Mouse (Mus musculus) embryonic facial prominence, embryonic 14.5 days (tissue): ENCODE results near the gene Susd2. TPM values are rescaled to one million over a fixed set of nuclear protein-coding genes. Genes with fewer than 3 reads are reported as not detected.

Experiments used
- ATAC-seq: fragments of 200-750 bp; cut with Nextera tagmentation; 2 replicates; pipeline ENCODE4 v1.8.0; 2017; ENCODE audit warnings: low read depth, moderate number of reproducible peaks, moderate TSS enrichment
- DNase-seq: peaks from one replicate; pipeline ENCODE4 v3.0.0-alpha.2; 2015; ENCODE audit warnings: low spot score
- H3K27ac ChIP-seq: fragments of 300-500 bp; sonication (generic); replicated peaks from 2 replicates; pipeline ENCODE4 v1.5.1; 2014; ENCODE audit warnings: low read depth, mild to moderate bottlenecking, low read length, moderate library complexity
- H3K27me3 ChIP-seq: fragments of 300-500 bp; sonication (generic); replicated peaks from 2 replicates; pipeline ENCODE4 v1.6.1; 2014; ENCODE audit warnings: low read length; ENCODE audit not compliant: control insufficient read depth, insufficient read depth
- H3K36me3 ChIP-seq: fragments of 300-500 bp; sonication (generic); 2 replicates; pipeline ENCODE4 v1.6.1; 2014; ENCODE audit warnings: low read length, mixed read lengths; ENCODE audit not compliant: control insufficient read depth, insufficient read depth
- H3K4me1 ChIP-seq: fragments of 300-500 bp; sonication (generic); 2 replicates; pipeline ENCODE4 v1.6.1; 2014; ENCODE audit warnings: antibody characterized with exemption, low read length; ENCODE audit not compliant: control insufficient read depth, insufficient read depth
- H3K4me2 ChIP-seq: fragments of 300-500 bp; sonication (generic); 2 replicates; pipeline ENCODE4 v1.6.1; 2014; ENCODE audit warnings: low read depth, mild to moderate bottlenecking, low read length, moderate library complexity, mixed read lengths
- H3K4me3 ChIP-seq: fragments of 300-500 bp; sonication (generic); 2 replicates; pipeline ENCODE4 v1.5.1; 2014; ENCODE audit warnings: low read depth, mild to moderate bottlenecking, low read length
- H3K9ac ChIP-seq: fragments of 300-500 bp; sonication (generic); 2 replicates; pipeline ENCODE4 v1.6.1; 2014; ENCODE audit warnings: low read depth, mild to moderate bottlenecking, low read length, moderate library complexity, mixed read lengths
- H3K9me3 ChIP-seq: fragments of 300-500 bp; sonication (generic); 2 replicates; pipeline ENCODE4 v1.6.1; 2016; ENCODE audit warnings: low read length; ENCODE audit not compliant: control insufficient read depth
- WGBS: fragments of 180-500 bp; shearing (Covaris S2); extraction: QIAGEN DNeasy Blood & Tissue Kit; methylation state at CpG from one replicate; pipeline ENCODE4 v1.1.7; 2014; 5-methylcytosine and 5-hydroxymethylcytosine counted together
- polyA plus RNA-seq: library from polyadenylated mRNA; unstranded; fragments of >200 nt; fragmentation: Nextera tagmentation; extraction: Ambion mirVana; gene quantifications from 2 replicates; pipeline ENCODE4 v1.2.1, GENCODE M21; 2014

Gene Susd2
- polyA plus RNA-seq, 1 experiment from 2014 or later = 7.4 TPM

GRCm38 (mm10) chr10:75649406-75649995, 5.7 kb upstream of the Susd2 start:
- no peak overlapping the region for H3K4me2 ChIP-seq
- no peak for ATAC-seq

GRCm38 (mm10) chr10:75649001-75649400, 5.2 kb upstream of the Susd2 start:
- peaks cover 2% of the 10 kb centered on the region for H3K4me1 ChIP-seq
- H3K4me3 ChIP-seq = no peak overlapping the region
- 90% methylated on average over 7 of the region's 7 CpGs for WGBS
- no peak overlapping the region for H3K9ac ChIP-seq
- no peaks in the 10 kb centered on the region for H3K9me3 ChIP-seq
- no peak overlapping the region for H3K27ac ChIP-seq
- H3K36me3 ChIP-seq = peaks cover 81% of the 10 kb centered on the region
- no peaks in the 10 kb centered on the region for H3K27me3 ChIP-seq
- no peak for DNase-seq
- H3K4me2 ChIP-seq = no peak overlapping the region
- ATAC-seq = no peak

More at GRCm38 (mm10) chr10:75649406-75649995, 5.7 kb upstream of the Susd2 start:
- Histone ChIP-seq H3K27ac (no peak overlapping the region), H3K9ac (no peak overlapping the region), H3K27me3 (no peaks in the 10 kb centered on the region), H3K9me3 (no peaks in the 10 kb centered on the region), H3K4me1 (no peaks in the 10 kb centered on the region), H3K4me3 (no peak overlapping the region), H3K36me3 (peaks cover 86% of the 10 kb centered on the region)
- 93% methylated on average over 4 of the region's 4 CpGs for WGBS
- DNase-seq = no peak

GRCm38 (mm10) chr10:75648091-75648490, 4.3 kb upstream of the Susd2 start:
- H3K27me3 ChIP-seq = no peaks in the 10 kb centered on the region
- H3K4me2 ChIP-seq = no peak overlapping the region
- H3K9me3 ChIP-seq = no peaks in the 10 kb centered on the region
- no peak overlapping the region for H3K27ac ChIP-seq
- 93% methylated on average over 6 of the region's 6 CpGs for WGBS
- H3K4me3 ChIP-seq = no peak overlapping the region
- no peak for ATAC-seq
- peaks cover 72% of the 10 kb centered on the region for H3K36me3 ChIP-seq
- H3K9ac ChIP-seq = no peak overlapping the region
- H3K4me1 ChIP-seq = peaks cover 8% of the 10 kb centered on the region
- no peak for DNase-seq

- H3K27me3 ChIP-seq = no peaks in the 10 kb centered on the region
- WGBS = 75% methylated on average over 3 of the region's 3 CpGs
- H3K4me1 ChIP-seq = peaks cover 8% of the 10 kb centered on the region
- ATAC-seq (no peak), DNase-seq (no peak)
- no peak overlapping the region for H3K9ac ChIP-seq
- H3K9me3 ChIP-seq = no peaks in the 10 kb centered on the region
- H3K4me3 ChIP-seq = no peak overlapping the region
- peaks cover 65% of the 10 kb centered on the region for H3K36me3 ChIP-seq
- H3K4me2 ChIP-seq = no peak overlapping the region
- no peak overlapping the region for H3K27ac ChIP-seq
These were observed 3.6 kb upstream of the Susd2 start for GRCm38 (mm10) chr10:75647362-75647761.

- Histone ChIP-seq H3K27ac (no peak overlapping the region), H3K4me3 (no peak overlapping the region), H3K4me1 (peaks cover 8% of the 10 kb centered on the region), H3K9ac (no peak overlapping the region), H3K9me3 (no peaks in the 10 kb centered on the region), H3K36me3 (peaks cover 55% of the 10 kb centered on the region), H3K4me2 (no peak overlapping the region), H3K27me3 (no peaks in the 10 kb centered on the region)
- no peak for ATAC-seq
- 96% methylated on average over 6 of the region's 6 CpGs for WGBS
- no peak for DNase-seq
These were observed 2.6 kb upstream of the Susd2 start for GRCm38 (mm10) chr10:75646406-75646805.

- Histone ChIP-seq H3K27ac (no peak overlapping the region), H3K4me2 (no peak overlapping the region), H3K9me3 (no peaks in the 10 kb centered on the region), H3K27me3 (no peaks in the 10 kb centered on the region), H3K4me3 (no peak overlapping the region), H3K9ac (no peak overlapping the region), H3K4me1 (peaks cover 8% of the 10 kb centered on the region), H3K36me3 (peaks cover 48% of the 10 kb centered on the region)
- no peak for ATAC-seq
- no peak for DNase-seq
- WGBS = 88% methylated on average over 8 of the region's 8 CpGs
These were observed 1.8 kb upstream of the Susd2 start for GRCm38 (mm10) chr10:75645616-75646015.

- H3K9ac ChIP-seq = no peak overlapping the region
- ATAC-seq = no peak
- peaks cover 22% of the 10 kb centered on the region; the same call in 1 of the 2 replicates for H3K36me3 ChIP-seq
These were observed 917 bp downstream of the Susd2 start for GRCm38 (mm10) chr10:75642891-75643290.

GRCm38 (mm10) chr10:75642436-75642835, 1.4 kb downstream of the Susd2 start:
- no peak overlapping the region for H3K4me3 ChIP-seq
- DNase-seq (no peak), ATAC-seq (no peak)
- H3K4me2 ChIP-seq = no peak overlapping the region
- H3K4me1 ChIP-seq = peaks cover 8% of the 10 kb centered on the region
- no peak overlapping the region for H3K9ac ChIP-seq
- WGBS = 84% methylated on average over 9 of the region's 9 CpGs
- H3K36me3 ChIP-seq = peaks cover 18% of the 10 kb centered on the region; the same call in 1 of the 2 replicates
- no peaks in the 10 kb centered on the region for H3K9me3 ChIP-seq
- H3K27ac ChIP-seq = no peak overlapping the region
- no peaks in the 10 kb centered on the region for H3K27me3 ChIP-seq

More at GRCm38 (mm10) chr10:75642891-75643290, 917 bp downstream of the Susd2 start:
- no peaks in the 10 kb centered on the region for H3K27me3 ChIP-seq
- peaks cover 8% of the 10 kb centered on the region for H3K4me1 ChIP-seq
- DNase-seq = no peak
- H3K4me2 ChIP-seq = no peak overlapping the region
- no peak overlapping the region for H3K4me3 ChIP-seq
- H3K27ac ChIP-seq = no peak overlapping the region
- WGBS = 85% methylated on average over 2 of the region's 2 CpGs
- H3K9me3 ChIP-seq = no peaks in the 10 kb centered on the region

- H3K4me2 ChIP-seq = no peak overlapping the region
- no peaks in the 10 kb centered on the region for H3K27me3 ChIP-seq
- no peak for ATAC-seq
- no peak overlapping the region for H3K4me3 ChIP-seq
- H3K9ac ChIP-seq = no peak overlapping the region
- H3K4me1 ChIP-seq = peaks cover 8% of the 10 kb centered on the region
- H3K9me3 ChIP-seq = no peaks in the 10 kb centered on the region
- no peak overlapping the region for H3K27ac ChIP-seq
- WGBS = 84% methylated on average over 7 of the region's 7 CpGs
- no peak for DNase-seq
- H3K36me3 ChIP-seq = peaks cover 13% of the 10 kb centered on the region; the same call in 1 of the 2 replicates
These were observed 2.0 kb downstream of the Susd2 start for GRCm38 (mm10) chr10:75641721-75642222.
